8 mouse cellular contexts compared by ENCODE assay signal in genomic region chr5:30907413-30908059, GRCm38 (mm10). TPM values are rescaled to one million over a fixed set of nuclear protein-coding genes. Genes with fewer than 3 reads are reported as not detected.
DNase-seq lines count a peak whose midpoint lies in the region; ATAC-seq and TF ChIP-seq lines count a peak whose summit lies in the region.

Gene Ost4, minus strand, starts transcription at chr5:30907788.

- TF ChIP-seq CTCF in layer of hippocampus, adult 2 months (conservative IDR thresholded peaks at IDR 0.05), result no peak; the same call in 1 of the 2 replicates
- TF ChIP-seq CTCF in lung, embryonic 14.5 days (IDR thresholded peaks at IDR 0.05; ENCODE audit: low read depth), result no peak
- TF ChIP-seq CTCF in olfactory bulb, adult 2 months (IDR thresholded peaks at IDR 0.05; ENCODE audit: insufficient read depth, low read depth, low read length), result no peak
- peak; percentile 57; the same call in 1 of the 2 replicates for TF ChIP-seq CTCF in thymus, adult 2 months (IDR thresholded peaks at IDR 0.05; ENCODE audit: borderline replicate concordance, control insufficient read depth, extremely low read depth, insufficient read depth, low read length, poor library complexity)

- no peaks in the 10 kb centered on the region for H3K9me3 ChIP-seq in ES-E14 (ENCODE audit: control insufficient read depth, insufficient read depth, low read depth, low read length)
- no peaks in the 10 kb centered on the region for H3K9me3 ChIP-seq in forebrain, embryonic 16.5 days (ENCODE audit: control insufficient read depth, low read length)
- no peaks in the 10 kb centered on the region for H3K9me3 ChIP-seq in lung, embryonic 14.5 days (ENCODE audit: low read depth, low read length)

- H3K4me1 ChIP-seq in ES-E14 (ENCODE audit: control insufficient read depth in 2 of 2, insufficient read depth in 2 of 2, low read length in 2 of 2, poor library complexity in 1 of 2), result peaks cover 4 to 11% of the 10 kb centered on the region in 2 experiments; a peak in 3 of 4 replicates
- H3K4me1 ChIP-seq in forebrain, embryonic 16.5 days (replicated peaks; ENCODE audit: control insufficient read depth, insufficient read depth, low read length), result peaks cover 27% of the 10 kb centered on the region
- H3K4me1 ChIP-seq in lung, embryonic 14.5 days (ENCODE audit: insufficient read depth), result peaks cover 26% of the 10 kb centered on the region
- H3K4me1 ChIP-seq in olfactory bulb, adult 2 months (ENCODE audit: control insufficient read depth, insufficient read depth, low read length), result peaks cover 9% of the 10 kb centered on the region
- H3K4me1 ChIP-seq in thymus, adult 2 months (replicated peaks; ENCODE audit: control insufficient read depth, insufficient read depth, low read length), result peaks cover 22% of the 10 kb centered on the region

- WGBS in forebrain, embryonic 16.5 days, result under 1% methylated on average over 57 of the region's 58 CpGs
- under 1% methylated on average over 58 of the region's 58 CpGs for WGBS in lung, embryonic 14.5 days
- under 1% methylated on average over 58 of the region's 58 CpGs for WGBS in olfactory bulb, adult 2 months
- WGBS in thymus, adult 2 months, result under 1% methylated on average over 58 of the region's 58 CpGs

- H3K36me3 ChIP-seq in ES-E14 (ENCODE audit: control insufficient read depth, insufficient read depth, low read length, poor library complexity, severe bottlenecking), result peaks cover 17% of the 10 kb centered on the region
- H3K36me3 ChIP-seq in forebrain, embryonic 16.5 days (ENCODE audit: control insufficient read depth, insufficient read depth), result peaks cover 6% of the 10 kb centered on the region
- H3K36me3 ChIP-seq in lung, embryonic 14.5 days (ENCODE audit: insufficient read depth), result peaks cover 37% of the 10 kb centered on the region
- peaks cover 15% of the 10 kb centered on the region for H3K36me3 ChIP-seq in thymus, adult 2 months (ENCODE audit: control insufficient read depth, insufficient read depth, low read length)

- H3K27ac ChIP-seq in ES-E14 (ENCODE audit: insufficient read depth, low read depth, low read length, poor library complexity, severe bottlenecking), result peak within 1 kb of the TSS; percentile 42
- H3K27ac ChIP-seq in forebrain, embryonic 16.5 days (ENCODE audit: low read length), result peak within 1 kb of the TSS; percentile 83
- H3K27ac ChIP-seq in layer of hippocampus, adult 2 months, result peak within 1 kb of the TSS; percentile 93
- peak within 1 kb of the TSS; percentile 98 for H3K27ac ChIP-seq in lung, embryonic 14.5 days (ENCODE audit: low read depth)
- peak within 1 kb of the TSS; percentile 41 for H3K27ac ChIP-seq in olfactory bulb, adult 2 months (ENCODE audit: insufficient read depth, low read depth, low read length)
- peak within 1 kb of the TSS; percentile 68 for H3K27ac ChIP-seq in thymus, adult 2 months (ENCODE audit: control insufficient read depth, insufficient read depth, low read length)

- peak; percentile 97 for ATAC-seq in forebrain, embryonic 16.5 days
- ATAC-seq in lung, embryonic 14.5 days (ENCODE audit: insufficient read depth), result peak; percentile 93

- peak; percentile 93 for DNase-seq in ES-E14 (ENCODE audit: low read depth, low spot score)
- peak; percentile 91 for DNase-seq in cerebellum, adult 11-12 months
- peak; percentile 98 for DNase-seq in heart, postnatal 36 days
- peak; percentile 94 to 95 for DNase-seq in layer of hippocampus, adult 2 months (ENCODE audit: low spot score in 2 of 2)
- peak; percentile 99 for DNase-seq in lung, embryonic 14.5 days
- peak; percentile 98 for DNase-seq in thymus, adult 2 months

- no peaks in the 10 kb centered on the region for H3K27me3 ChIP-seq in forebrain, embryonic 16.5 days (replicated peaks; ENCODE audit: control insufficient read depth, insufficient read depth, low read length)
- no peaks in the 10 kb centered on the region for H3K27me3 ChIP-seq in lung, embryonic 14.5 days (ENCODE audit: insufficient read depth, low read length)
- H3K27me3 ChIP-seq in thymus, adult 2 months (ENCODE audit: control insufficient read depth, insufficient read depth, low read length), result no peaks in the 10 kb centered on the region

- in situ Hi-C loops in ES-E14 (cut with MboI; ENCODE audit: low sequenced_read_pairs in 2 of 2, unreplicated experiment in 2 of 2), result no loop called here

- peak within 1 kb of the TSS; percentile 94 for H3K9ac ChIP-seq in ES-E14 (ENCODE audit: insufficient read depth, low read depth, low read length, poor library complexity, severe bottlenecking)
- H3K9ac ChIP-seq in forebrain, embryonic 16.5 days (replicated peaks; ENCODE audit: low read depth, low read length), result peak within 1 kb of the TSS; percentile 80
- peak within 1 kb of the TSS; percentile 83 for H3K9ac ChIP-seq in lung, embryonic 14.5 days

- peak within 1 kb of the TSS; percentile 97 for H3K4me2 ChIP-seq in forebrain, embryonic 16.5 days (ENCODE audit: low read length)
- peak within 1 kb of the TSS; percentile 85 for H3K4me2 ChIP-seq in lung, embryonic 14.5 days

- peak within 1 kb of the TSS; percentile 71 to 87 for H3K4me3 ChIP-seq in ES-E14 (ENCODE audit: insufficient read depth in 1 of 2, low read depth in 1 of 2, low read length in 2 of 2, poor library complexity in 1 of 2, severe bottlenecking in 1 of 2)
- H3K4me3 ChIP-seq in forebrain, embryonic 16.5 days (replicated peaks; ENCODE audit: low read length), result peak within 1 kb of the TSS; percentile 88
- peak within 1 kb of the TSS; percentile 74 for H3K4me3 ChIP-seq in layer of hippocampus, adult 2 months
- H3K4me3 ChIP-seq in lung, embryonic 14.5 days (ENCODE audit: low read depth, low read length), result peak within 1 kb of the TSS; percentile 81
- H3K4me3 ChIP-seq in olfactory bulb, adult 2 months (ENCODE audit: insufficient read depth, low read depth, low read length), result peak within 1 kb of the TSS; percentile 83
- peak within 1 kb of the TSS; percentile 68 for H3K4me3 ChIP-seq in thymus, adult 2 months (ENCODE audit: control insufficient read depth, insufficient read depth, low read length)

- TF ChIP-seq POLR2A in olfactory bulb, adult 2 months (IDR thresholded peaks at IDR 0.05; ENCODE audit: insufficient read depth, low read depth, low read length), result peak; percentile 66
- TF ChIP-seq POLR2A in thymus, adult 2 months (IDR thresholded peaks at IDR 0.05; ENCODE audit: control insufficient read depth, extremely low read depth, insufficient read depth, low read length, poor library complexity), result peak; percentile 86

- intact Hi-C loops in heart, postnatal 36 days (cut with DNase I), result loop anchor here (1.0 kb wide), 1 partner anchor 19 kb away; the partner anchor contains the start of gene Agbl5

TF ChIP-seq in ES-E14, 5 proteins besides CTCF, POLR2A, EP300 and RAD21:
- TF ChIP-seq MAFK (IDR thresholded peaks at IDR 0.05; ENCODE audit: insufficient read depth, low read depth, low read length), result no peak
- peak; percentile 78; the same call in 1 of the 2 replicates for TF ChIP-seq HCFC1 (IDR thresholded peaks at IDR 0.05; ENCODE audit: borderline replicate concordance, insufficient read depth, low read length)
- TF ChIP-seq ZNF384 (IDR thresholded peaks at IDR 0.05; ENCODE audit: low read depth, low read length), result no peak

RNA-seq across cellular contexts. Expression of gene Ost4, which starts in this region (rescaled TPM):
- total RNA-seq in ES-E14 (2012; rRNA removed), result 203 and 229 TPM in 2 replicates
- 216 and 217 TPM in 2 replicates for polyA plus RNA-seq in forebrain, embryonic 16.5 days (2015; fragmentation: Nextera tagmentation; extraction: Ambion mirVana)
- 100 to 1,000 TPM; 143 to 152 TPM for total RNA-seq in heart, postnatal 36 days (2021)
- 10 to 100 TPM; 91.5 to 93.8 TPM for total RNA-seq in layer of hippocampus, adult 2 months (2021)
- 472 and 477 TPM in 2 replicates for polyA plus RNA-seq in lung, embryonic 14.5 days (2014; fragmentation: Nextera tagmentation; extraction: Ambion mirVana)
- not detected in 2 replicates for polyA plus RNA-seq in olfactory bulb, adult 2 months (2012; ENCODE audit: insufficient read depth, insufficient read length, low replicate concordance, missing spikeins)
- 192 and 239 TPM in 2 replicates for polyA plus RNA-seq in thymus, adult 2 months (2012; rRNA removed)

Comparison
In these comparisons a context has a peak if more than half of its experiments do, and no peak if none do; other contexts are left out.
1. Peak in every context shown above with its lines: DNase-seq, ATAC-seq, H3K4me3 ChIP-seq and H3K27ac ChIP-seq.
2. RNA of gene Ost4 (polyA plus RNA-seq): 472 to 477 TPM in lung, embryonic 14.5 days, 192 to 239 TPM in thymus, adult 2 months and 216 to 217 TPM in forebrain, embryonic 16.5 days; not detected in olfactory bulb, adult 2 months; every median in the first group is over 100 times any median in the second.
3. H3K27ac ChIP-seq: peak in every context shown above with its lines; median percentile 98 in lung, embryonic 14.5 days; 93 in layer of hippocampus, adult 2 months; 83 in forebrain, embryonic 16.5 days; 68 in thymus, adult 2 months; 42 in ES-E14; 41 in olfactory bulb, adult 2 months.